Mouse (Mus musculus) retina, adult 2 months (tissue): Measurements from ENCODE around the gene Patl2.
"Not testable (repeated sequence)": the region's sequence is repeated elsewhere in the genome, so short reads cannot be mapped to it uniquely, and the experiment has no call there.

ENCODE experiments used
- DNase-seq: peaks from one replicate; pipeline ENCODE4 v3.0.0-alpha.2; 2012; ENCODE audit warnings: low read depth, low spot score

The Patl2 gene

GRCm38 (mm10) chr2:122186106-122186505 is at the start of gene Patl2, which contains the start of gene Terb2:
Gene Patl2 (minus strand): TSS chr2:122186189.
Gene Terb2 (plus strand): TSS chr2:122186272.
- no peak for DNase-seq

- no peak for DNase-seq
These were observed 49.4 kb upstream of the Patl2 start for GRCm38 (mm10) chr2:122235425-122235824.

GRCm38 (mm10) chr2:122234611-122235288 is 48.8 kb upstream of the Patl2 start, which contains the start of gene Sord:
Gene Sord (plus strand): TSS chr2:122234749.
- DNase-seq: peak; percentile 37

- DNase-seq: peak; percentile 22
These were observed 48.0 kb upstream of the Patl2 start for GRCm38 (mm10) chr2:122233759-122234557.

- no peak for DNase-seq
These were observed 47.4 kb upstream of the Patl2 start for GRCm38 (mm10) chr2:122233341-122233740.

GRCm38 (mm10) chr2:122231616-122232015 is 45.6 kb upstream of the Patl2 start:
- DNase-seq: no peak

- DNase-seq: no peak
These were observed 44.4 kb upstream of the Patl2 start for GRCm38 (mm10) chr2:122230395-122230794.

GRCm38 (mm10) chr2:122223654-122224053 is 37.7 kb upstream of the Patl2 start:
- no peak for DNase-seq

- DNase-seq: no peak
These were observed 36.3 kb upstream of the Patl2 start for GRCm38 (mm10) chr2:122222272-122222671.

- DNase-seq: no peak
These were observed 35.8 kb upstream of the Patl2 start for GRCm38 (mm10) chr2:122221798-122222197.

- DNase-seq: no peak
These were observed 35.4 kb upstream of the Patl2 start for GRCm38 (mm10) chr2:122221378-122221777.

GRCm38 (mm10) chr2:122218234-122218633 is 32.2 kb upstream of the Patl2 start:
- no peak for DNase-seq

GRCm38 (mm10) chr2:122217075-122217474 is 31.1 kb upstream of the Patl2 start:
- DNase-seq: not testable (repeated sequence)

- no peak for DNase-seq
These were observed 24.7 kb upstream of the Patl2 start for GRCm38 (mm10) chr2:122210534-122211228.

GRCm38 (mm10) chr2:122206440-122207107 is 20.6 kb upstream of the Patl2 start:
- no peak for DNase-seq

- no peak for DNase-seq
These were observed 15.5 kb upstream of the Patl2 start for GRCm38 (mm10) chr2:122201501-122201900.

- peak; percentile 22 for DNase-seq
These were observed 8.5 kb upstream of the Patl2 start for GRCm38 (mm10) chr2:122194509-122194929.

GRCm38 (mm10) chr2:122191849-122192248 is 5.9 kb upstream of the Patl2 start:
- DNase-seq: no peak

- DNase-seq: no peak
These were observed 762 bp upstream of the Patl2 start for GRCm38 (mm10) chr2:122186751-122187150.

- no peak for DNase-seq
These were observed 903 bp downstream of the Patl2 start for GRCm38 (mm10) chr2:122185086-122185485.

- DNase-seq: no peak
These were observed 5.8 kb downstream of the Patl2 start for GRCm38 (mm10) chr2:122180051-122180822.
